Mouse (Mus musculus) A20 (cell line): ENCODE measurements around the gene Mustn1.

ENCODE experiments used
- DNase-seq: peaks from one replicate; pipeline ENCODE4 v3.0.0-alpha.2; 2011; ENCODE audit warnings: low read depth, low spot score

Gene Mustn1

GRCm38 (mm10) chr14:30878958-30879571, at the start of gene Mustn1:
Mustn1 (plus strand) TSS chr14:30879200.
- no peak for DNase-seq

DNA sequence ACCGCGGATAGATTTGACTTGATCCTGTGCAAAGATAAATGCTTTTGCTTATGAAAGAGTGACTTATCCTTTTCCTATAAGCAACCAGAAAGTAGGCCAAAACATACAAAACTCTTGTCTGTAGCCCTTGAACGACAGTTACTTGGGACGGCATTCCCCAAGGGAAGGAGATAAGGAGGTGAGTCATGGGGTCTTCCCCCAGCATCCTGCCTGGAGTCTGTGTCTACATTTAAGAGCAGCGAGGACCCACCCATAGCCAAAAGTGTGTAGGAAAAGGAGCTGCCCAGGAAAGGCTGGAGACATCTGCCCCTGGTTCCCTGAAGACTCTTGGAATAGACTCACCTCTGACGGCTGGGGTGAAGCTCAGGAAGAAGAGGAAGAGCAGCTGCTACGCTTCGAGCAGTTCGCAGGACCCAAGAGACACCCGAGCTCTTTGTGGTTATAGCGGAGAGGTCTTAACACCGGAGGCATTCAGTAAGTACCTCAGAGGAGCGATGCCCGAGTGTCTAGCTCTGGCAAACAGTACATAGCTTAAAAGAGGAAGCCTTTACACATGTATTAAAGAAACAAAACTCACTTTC, 41.5 kb upstream of the Mustn1 start:
- no peak for DNase-seq

DNA sequence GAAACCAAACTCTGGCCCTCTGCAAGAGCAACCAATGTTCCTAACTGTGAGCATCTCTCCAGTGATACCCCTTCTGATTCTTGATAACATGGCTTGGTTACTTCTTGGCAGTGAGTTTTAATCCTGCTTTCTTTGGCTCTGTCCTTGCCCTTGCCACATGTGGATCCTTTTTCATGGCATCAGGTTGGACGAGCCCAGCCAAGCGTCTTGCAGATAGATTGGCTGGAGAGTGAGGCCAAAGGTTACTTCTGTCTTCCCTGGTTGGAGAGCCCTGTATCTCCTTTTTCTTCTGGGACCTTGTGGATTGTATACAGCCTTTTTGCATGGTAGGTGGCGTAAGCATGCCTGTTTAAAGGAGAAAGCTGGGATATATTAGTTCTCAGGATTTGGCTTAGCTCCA, 35.3 kb upstream of the Mustn1 start:
- no peak for DNase-seq

- no peak for DNase-seq
Observed at GRCm38 (mm10) chr14:30850504-30850903, 28.5 kb upstream of the Mustn1 start.

DNA sequence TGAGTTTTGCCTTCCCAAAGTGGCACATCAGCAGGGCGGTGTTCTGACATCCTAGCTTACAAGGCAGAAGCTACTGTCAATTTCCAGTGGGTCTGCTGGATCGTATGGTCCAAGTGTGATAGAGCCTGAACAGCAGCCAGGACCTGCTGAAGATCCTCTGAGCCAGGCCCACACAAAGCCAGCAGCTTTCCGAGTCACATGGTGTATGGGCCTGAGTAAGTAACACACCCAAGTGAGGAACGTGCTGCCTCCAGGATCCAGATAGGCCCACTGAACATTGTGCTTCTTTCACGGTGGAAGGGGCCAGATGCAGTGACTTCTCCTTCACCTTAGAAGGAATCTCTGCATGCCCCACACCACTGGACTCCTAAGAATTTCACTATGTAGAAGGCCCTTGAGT, 26.7 kb upstream of the Mustn1 start:
- DNase-seq = no peak

GRCm38 (mm10) chr14:30855316-30855715, 23.7 kb upstream of the Mustn1 start:
- no peak for DNase-seq

DNA sequence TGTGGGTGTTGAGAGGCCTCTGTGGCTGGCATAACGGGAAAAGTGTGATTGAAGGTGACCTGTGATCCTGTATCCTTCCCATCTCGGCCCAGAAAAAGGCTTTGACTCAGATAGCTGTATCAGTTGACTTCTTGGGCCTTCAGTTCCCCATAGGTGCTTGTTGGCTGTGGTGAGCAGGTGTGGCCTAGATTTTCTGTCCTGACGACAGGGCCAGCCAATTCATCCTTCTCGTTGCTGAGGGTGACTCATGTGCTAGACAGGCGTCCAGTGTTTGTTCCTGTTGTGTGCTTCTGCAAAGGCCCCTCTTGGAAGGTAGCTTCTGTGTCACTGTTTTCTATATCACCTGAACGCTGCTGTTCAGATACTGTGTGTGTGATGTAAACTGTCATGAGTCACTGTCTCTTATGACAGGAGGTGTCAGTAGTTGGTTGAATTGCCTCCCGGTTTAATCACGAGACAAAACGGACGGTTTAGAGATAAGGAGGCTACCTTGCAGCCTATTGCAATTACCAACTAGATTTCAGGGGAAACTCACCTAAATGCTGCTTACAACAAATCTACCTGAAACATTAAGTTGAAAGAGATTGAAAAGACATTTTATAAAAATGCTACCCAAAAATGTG, 22.0 kb upstream of the Mustn1 start:
- no peak for DNase-seq

DNA sequence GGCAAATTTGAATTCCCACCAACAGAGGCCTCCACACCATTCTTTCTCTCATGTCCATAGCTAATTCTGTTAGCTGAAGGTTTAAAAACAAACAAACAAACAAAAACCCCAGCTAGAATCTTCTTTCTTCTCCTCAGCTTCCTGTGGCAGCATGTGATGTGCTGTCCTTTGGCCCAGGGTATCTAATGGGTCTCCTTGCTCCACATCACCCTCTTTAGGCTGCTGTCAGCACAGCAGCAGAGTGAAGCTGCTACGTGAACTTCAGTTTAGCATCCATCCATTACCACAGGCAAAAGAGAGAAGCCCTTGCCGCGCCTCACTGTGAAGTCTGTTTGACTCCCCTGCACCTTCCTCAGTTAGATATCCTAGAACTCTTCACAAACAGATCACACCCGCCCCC, 21.0 kb upstream of the Mustn1 start:
- DNase-seq = peak; percentile 58

DNA sequence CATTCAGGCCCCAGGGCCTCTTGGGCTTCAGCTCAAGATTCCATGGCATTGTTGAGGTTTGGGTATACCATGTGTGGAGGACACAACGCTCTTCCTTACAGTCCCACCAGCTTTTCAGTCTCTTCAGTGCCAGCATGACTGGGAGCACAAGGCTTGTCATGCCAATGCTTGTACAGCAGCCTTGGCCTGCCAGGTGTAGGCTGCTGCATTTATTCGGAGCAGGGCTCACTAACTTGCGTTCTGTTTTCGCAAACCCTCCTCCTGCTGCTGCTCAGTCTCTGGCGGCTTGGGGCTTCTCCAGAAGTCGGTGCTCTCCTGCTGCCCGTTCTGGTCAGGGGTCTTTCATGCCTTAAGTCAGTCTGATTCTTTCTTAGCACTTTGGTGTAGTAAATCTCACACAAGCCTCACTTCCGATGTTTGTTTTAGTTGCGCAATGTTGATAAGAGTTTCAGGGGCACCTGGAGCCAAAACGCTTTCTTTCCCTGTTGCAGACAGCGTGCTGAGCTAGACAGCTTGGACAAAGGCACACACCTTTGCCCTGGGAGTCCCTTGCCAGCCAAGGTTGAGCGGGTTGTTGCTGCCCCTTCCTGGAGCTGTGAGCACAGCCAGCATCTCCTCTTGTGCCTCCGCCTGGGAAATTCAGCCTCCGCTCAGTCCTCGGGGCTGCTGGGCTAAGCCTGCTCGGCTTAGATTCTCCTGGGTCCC, 17.4 kb upstream of the Mustn1 start:
- no peak for DNase-seq

- no peak for DNase-seq
Observed at GRCm38 (mm10) chr14:30862368-30862767, 16.6 kb upstream of the Mustn1 start.

- peak; percentile 60 for DNase-seq
Observed at GRCm38 (mm10) chr14:30865311-30865710, 13.7 kb upstream of the Mustn1 start.

DNA sequence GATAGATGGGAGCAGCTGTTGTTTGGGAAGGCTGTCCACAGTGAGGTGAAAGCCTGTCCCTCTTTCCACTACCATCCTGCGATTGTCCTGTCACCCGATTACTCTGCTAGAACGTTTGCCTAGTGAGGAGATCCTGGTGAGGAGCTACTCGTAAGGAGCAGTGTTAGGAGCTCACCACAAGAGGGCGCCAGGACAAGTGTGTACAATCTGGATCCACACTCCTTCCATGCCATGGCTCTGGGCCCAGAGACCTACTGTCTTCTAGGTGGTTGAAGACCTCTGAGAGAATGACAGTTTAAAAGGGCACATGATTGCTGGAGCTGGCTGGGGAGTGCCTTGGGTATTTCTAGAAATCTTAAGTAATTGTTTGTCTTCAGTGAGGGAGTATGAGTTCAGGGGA, 12.0 kb upstream of the Mustn1 start:
- peak; percentile 75 for DNase-seq

GRCm38 (mm10) chr14:30868826-30869225, 10.2 kb upstream of the Mustn1 start:
- DNase-seq = no peak

DNA sequence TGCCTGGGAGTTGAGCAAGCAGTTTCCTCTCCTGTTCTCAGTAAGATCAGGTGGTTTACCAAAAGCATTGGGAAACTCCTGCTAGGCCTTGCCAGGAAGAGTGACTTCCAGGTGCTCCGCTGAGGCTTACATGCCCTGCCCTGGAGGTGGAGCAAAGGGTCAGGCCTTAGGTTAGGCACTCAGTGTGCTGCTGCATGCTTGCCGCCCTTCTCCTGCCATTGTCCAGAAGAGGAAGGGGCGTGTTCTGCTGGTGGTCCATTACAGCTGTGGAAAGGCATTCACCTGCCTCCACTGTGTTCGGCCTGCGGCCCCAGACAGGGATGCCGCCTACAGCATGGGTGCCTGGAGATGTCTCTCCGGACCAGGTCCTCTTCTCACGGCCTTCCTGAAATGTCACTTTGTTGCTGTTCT, 9.6 kb upstream of the Mustn1 start:
- no peak for DNase-seq

GRCm38 (mm10) chr14:30870206-30871147, 8.5 kb upstream of the Mustn1 start:
- DNase-seq = no peak

- no peak for DNase-seq
Observed at GRCm38 (mm10) chr14:30874095-30874700, 4.8 kb upstream of the Mustn1 start.

DNA sequence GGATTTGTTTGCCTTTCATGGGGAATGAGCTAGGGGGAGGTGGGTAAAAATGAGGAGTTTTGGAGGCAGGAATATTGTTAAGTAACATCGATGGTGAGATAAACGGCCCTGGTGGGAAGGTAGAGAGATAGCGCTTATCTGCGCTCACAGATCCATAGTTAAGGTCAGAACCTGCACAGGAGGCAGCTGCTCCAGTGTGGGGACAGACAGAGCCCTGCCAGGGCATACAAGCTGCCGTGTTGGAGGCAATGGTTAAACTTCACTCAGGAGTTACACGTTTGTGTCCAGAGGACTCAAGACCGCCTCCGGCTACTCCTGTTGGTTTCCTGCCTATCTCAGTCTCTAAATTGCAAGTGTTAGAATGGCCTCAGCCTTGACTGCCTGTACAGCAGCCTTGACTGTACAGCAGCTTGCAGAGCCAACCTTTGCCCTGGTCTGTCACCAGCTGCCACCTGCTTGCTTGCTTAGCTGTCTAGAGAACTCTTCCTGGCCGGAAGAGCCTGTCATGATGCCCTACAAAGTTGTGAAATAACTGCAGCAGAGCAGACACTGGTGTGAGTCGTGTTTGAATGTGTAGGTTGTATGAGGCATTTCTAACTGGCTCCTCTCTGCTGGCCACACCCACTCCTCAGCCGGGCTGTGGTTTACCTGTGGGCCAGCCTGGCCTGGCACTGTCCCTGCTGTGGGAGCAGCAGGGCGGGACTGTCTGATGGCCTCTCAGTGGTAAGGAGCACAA, 3.7 kb upstream of the Mustn1 start:
- DNase-seq = no peak

DNA sequence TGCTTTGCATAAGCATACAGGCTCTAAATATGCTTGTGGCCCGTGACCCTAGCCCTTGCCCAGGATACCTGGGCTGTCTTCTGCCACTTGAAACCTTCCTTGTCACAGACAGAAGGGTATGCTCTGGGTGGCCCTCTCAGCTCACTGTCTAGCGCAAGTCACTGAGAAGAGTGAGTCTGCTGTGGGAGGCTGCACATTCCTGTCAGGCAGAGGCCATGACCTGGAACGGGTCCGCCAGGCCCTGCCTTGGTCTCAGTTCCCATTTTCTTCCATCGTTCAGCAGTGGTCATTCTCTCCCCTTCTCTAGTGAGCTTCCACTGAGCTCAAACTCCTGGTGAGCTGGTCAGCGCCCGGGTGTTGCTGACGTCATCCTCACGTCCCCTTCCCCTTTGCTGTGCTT, 3.0 kb upstream of the Mustn1 start:
- no peak for DNase-seq

GRCm38 (mm10) chr14:30876451-30876850, 2.5 kb upstream of the Mustn1 start:
- no peak for DNase-seq

- DNase-seq = no peak
Observed at GRCm38 (mm10) chr14:30877827-30878226, 1.2 kb upstream of the Mustn1 start.
